Mouse (Mus musculus) urinary bladder, postnatal 4 days (tissue): ENCODE data around the gene Tia1.

Experiments
- DNase-seq, 2 experiments: peaks; one replicate each; pipeline ENCODE4 v3.0.0; 2021 to 2022; ENCODE audit warnings: low spot score in 2 of 2

Tia1 gene

DNA sequence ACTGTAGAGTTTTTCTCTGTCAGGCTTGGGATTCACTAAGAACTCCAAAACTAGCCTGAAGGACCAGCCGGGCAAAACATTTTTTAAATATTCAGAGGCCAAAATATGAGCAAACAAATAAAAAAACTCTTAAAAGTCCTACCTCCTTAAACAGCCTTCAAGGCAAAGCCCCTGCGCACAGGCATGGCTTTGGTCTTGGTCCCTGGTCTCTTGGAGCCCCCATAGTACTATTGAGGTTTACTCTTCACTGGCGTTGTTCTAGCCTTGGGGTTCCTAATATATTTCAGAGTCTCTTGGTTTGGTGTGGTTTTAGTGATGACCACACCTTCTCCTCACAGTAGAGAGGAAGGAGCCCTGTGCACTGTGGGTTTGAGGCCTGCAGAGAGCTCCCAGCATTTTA lies 27.5 kb downstream of the Tia1 start:
- DNase-seq = no peak

GRCm38 (mm10) chr6:86433696-86434095 lies 29.7 kb downstream of the Tia1 start:
- DNase-seq = no peak

DNA sequence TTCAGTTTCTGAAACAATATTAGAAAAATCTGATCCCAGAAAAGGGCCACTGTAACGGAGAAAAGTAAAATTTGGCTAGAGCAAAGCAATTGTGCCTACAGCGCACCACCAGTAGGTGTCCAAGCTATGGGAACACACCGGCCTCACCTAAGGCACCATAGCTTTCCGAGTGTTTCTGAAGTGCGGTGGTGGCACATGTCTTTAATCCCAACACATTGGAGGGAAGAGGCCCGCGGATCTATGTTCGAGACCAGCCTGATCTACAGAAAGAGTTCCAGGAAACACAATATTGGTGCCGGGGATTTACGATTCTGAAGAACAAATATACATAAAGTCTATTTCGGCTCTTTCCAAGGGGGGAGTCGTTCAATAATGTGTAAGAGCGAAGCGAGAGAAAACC lies 33.7 kb downstream of the Tia1 start:
- DNase-seq = peak in 1 of 2 experiments; percentile 45

- peak; percentile 91 to 93 for DNase-seq
Observed at GRCm38 (mm10) chr6:86438272-86439118, 34.5 kb downstream of the Tia1 start, which contains the start of gene C87436. Gene C87436, plus strand, starts transcription at chr6:86438374.

GRCm38 (mm10) chr6:86439119-86439496 lies 35.1 kb downstream of the Tia1 start:
- DNase-seq = no peak

GRCm38 (mm10) chr6:86439531-86439930 lies 35.5 kb downstream of the Tia1 start:
- no peak for DNase-seq

DNA sequence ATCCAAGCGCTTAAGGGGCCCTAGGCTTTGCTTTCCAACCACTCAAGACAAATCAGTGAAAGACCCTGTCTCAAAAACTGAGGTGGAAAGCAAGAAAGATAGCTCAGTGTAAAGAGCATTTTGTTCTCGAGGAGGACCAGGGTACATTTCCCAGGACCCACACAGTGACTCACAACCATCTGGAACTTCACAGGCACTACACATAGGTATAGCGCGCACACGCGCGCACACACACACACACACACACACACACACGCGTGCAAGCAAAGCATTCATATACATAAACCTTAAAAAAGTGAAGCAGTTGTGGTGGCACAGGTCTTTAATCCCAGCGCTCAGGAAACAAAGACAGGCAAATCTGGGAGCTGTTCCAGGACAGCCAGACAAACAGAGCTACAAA lies 37.6 kb downstream of the Tia1 start:
- no peak for DNase-seq

GRCm38 (mm10) chr6:86445551-86445950 lies 41.5 kb downstream of the Tia1 start:
- DNase-seq = no peak

DNA sequence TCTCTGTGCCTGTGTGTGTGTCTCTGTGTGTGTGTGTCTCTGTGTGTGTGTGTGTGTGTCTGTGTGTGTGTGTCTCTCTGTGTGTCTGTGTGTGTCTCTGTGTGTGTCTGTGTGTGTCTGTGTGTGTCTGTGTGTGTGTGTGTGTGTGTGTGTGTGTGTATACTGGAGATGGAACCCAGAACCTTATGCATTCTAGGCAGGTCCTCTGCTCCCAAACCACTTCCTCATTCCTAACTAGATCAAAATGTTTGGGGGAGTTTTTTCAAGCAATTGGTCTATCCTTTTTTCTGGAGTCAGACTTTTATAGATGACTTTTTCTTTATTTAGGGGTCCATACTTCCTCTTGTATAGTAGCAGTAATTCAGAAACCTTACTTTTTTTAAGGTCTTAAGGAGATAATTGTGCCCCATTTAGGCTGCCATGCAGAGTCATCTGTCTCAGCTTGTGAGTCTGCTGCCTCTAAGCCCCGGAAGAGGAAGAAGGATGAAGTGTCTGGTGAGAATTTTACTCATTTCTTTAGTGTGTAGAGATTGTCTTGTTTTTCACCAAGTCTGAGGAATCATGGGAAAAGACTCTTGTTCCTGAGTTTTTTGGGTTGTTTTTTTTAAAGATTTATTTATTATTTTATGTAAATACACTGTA lies 43.0 kb downstream of the Tia1 start:
- no peak for DNase-seq

DNA sequence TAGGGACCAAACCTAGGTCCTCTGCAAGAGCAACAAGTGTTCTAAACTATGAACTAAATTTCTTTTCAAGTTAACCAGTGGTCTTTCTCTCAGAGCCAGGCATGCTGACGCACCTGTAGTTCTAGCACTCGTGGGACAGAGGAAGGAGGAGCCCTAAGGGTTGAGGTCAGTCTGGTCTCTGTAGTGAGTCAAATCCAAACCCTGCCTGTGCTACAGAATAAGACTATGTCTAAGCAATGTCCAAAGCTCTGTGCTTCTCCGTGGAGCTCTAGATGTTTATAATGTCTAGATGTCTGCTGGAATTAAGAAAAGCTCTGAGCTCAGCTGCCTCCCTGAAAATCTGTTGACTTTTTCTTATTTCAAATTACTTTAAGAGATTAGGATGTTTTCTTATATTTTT lies 52.7 kb downstream of the Tia1 start:
- DNase-seq = no peak

DNA sequence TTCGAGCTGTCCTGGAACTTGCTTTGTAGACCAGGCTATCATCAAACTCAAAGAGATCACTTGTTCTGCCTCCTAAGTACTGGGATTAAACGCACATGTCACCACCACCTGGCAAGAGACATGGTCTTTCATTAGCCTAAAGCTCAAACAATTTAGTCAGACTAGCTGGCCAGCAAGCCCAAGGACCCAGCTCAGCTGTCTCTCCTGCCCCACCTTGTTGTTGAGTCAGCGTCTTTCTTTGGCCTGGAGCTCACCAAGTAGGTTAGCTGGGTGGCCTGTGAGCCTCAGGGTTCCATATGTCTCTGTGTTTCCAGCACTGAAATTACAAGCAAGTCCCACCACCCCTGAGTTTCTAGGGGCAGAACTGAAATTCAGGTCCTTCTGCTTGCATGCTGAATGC lies 59.1 kb downstream of the Tia1 start:
- DNase-seq = no peak

DNA sequence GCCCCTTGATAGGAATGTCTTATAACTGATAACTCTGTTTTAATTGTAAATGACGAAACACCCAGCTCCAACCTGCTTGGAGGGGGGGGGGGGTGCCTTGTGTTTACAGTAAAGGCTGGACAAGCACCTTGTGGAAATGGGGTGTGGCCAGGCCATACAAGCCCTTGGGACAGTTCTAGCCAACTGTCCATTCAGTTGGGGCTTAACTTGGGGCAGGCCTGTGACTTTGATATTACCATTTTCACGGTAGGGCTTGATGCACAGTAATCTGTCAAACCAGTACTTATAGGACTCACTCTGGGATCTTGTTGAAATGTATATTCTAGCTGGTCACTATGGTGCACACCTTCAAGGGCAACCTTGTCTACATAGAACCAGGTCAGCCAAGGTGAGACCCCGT lies 67.3 kb downstream of the Tia1 start:
- no peak for DNase-seq

DNA sequence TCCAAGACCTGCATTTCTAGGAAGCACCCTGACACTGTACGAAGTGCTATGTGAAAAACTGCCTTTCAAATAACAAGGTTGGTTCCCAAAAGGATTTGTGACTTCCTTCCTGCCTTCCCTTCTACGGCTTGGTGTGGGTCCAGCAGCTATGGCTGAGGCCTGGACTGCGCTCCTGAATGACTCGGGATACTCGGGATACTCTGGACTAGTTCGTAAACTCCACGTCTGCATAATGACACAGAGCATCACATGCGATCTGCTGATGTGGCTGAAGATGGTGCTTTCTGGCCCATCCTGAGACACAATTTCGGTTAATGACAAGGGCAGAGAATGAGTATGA lies 67.7 kb downstream of the Tia1 start:
- no peak for DNase-seq

DNA sequence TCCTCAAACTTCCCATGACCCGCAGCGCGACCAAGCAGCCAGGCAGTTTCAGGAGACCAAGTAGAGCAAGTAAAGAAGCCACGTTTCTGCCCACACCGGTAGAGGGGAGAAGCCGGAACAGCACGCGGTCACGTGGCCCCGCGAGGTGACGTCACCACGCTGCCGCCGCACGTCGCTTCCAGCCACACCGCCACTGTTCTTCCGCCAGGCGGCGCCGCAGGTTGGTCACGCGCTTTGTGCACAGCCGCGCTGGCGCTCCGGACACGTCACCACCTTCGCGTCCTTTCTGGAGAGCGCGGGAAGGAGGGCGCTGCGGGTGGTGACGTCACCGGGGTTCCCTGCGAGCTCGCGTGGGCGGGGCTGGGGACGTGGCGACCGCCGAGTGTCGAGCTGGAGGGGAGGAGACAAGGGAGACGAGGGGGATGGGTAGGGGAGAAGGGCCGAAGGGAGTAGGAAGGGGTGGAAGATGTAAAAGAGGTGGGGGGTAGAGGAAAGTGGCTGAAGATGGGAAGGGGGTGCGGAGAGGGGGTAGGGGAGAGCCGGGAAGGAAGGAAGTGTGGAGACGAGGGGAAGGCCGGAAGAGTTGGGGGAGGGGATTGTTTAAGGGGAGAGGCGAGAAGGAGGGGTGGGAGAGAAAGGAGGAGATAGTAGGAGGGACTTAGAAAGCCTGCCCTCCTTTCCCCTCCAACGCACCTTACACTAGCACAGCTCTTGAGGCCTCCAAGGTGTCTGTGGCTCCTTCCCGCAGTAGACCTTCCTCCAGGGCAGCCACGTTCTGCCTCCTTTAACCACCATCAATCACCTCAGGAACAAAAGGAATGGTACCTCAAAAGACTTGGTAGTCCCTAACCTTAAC lies 68.3 kb downstream of the Tia1 start:
- peak; percentile 100 for DNase-seq

GRCm38 (mm10) chr6:86473077-86473476 lies 69.1 kb downstream of the Tia1 start:
- DNase-seq = no peak

- DNase-seq = no peak
Observed at GRCm38 (mm10) chr6:86474072-86474471, 70.1 kb downstream of the Tia1 start.

DNA sequence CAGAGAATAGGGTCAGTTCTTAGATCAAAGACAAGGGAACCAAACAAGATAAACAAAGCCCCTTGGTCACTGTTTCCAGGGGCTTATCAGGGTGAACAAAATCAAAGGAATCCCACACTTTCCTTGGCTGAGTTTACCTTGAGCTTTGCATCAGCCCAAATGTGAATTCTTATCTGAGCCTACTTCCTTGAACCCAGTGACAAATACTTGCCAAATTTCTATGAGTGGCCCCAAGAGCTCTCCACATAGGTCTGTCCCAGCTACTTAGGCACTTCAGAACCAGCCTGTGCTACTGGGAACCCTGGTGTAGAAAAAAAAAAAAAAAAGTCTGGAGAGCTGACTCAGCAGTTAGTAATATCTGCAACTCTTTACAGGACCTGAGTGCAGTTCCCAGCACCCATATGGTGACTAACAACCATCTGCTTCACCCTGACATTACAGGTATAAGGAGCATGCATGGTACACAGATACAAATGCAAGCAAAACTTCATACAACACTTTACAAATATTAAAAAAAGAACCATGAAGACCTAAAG lies 70.7 kb downstream of the Tia1 start:
- DNase-seq = no peak

GRCm38 (mm10) chr6:86475462-86476167 lies 71.6 kb downstream of the Tia1 start:
- no peak for DNase-seq

- no peak for DNase-seq
Observed at GRCm38 (mm10) chr6:86476931-86477330, 72.9 kb downstream of the Tia1 start.

- no peak for DNase-seq
Observed at GRCm38 (mm10) chr6:86479311-86479710, 75.3 kb downstream of the Tia1 start.

- DNase-seq = no peak
Observed at GRCm38 (mm10) chr6:86479816-86480188, 75.8 kb downstream of the Tia1 start.
